Mouse (Mus musculus): ENCODE measurements around the gene Brca1. TPM values are rescaled to one million over a fixed set of nuclear protein-coding genes. Genes with fewer than 3 reads are reported as not detected.
"Not testable (repeated sequence)": the region's sequence is repeated elsewhere in the genome, so short reads cannot be mapped to it uniquely, and the experiment has no call there.

The Brca1 gene
- polyA plus RNA-seq, 1 experiment = 4.6 TPM

- Histone ChIP-seq H3K27me3 (ENCODE audit: control insufficient read depth, insufficient read depth, low read length) (no peaks in the 10 kb centered on the region), H3K27ac (ENCODE audit: control insufficient read depth, insufficient read depth, low read depth, low read length) (no peak overlapping the region), H3K36me3 (ENCODE audit: control insufficient read depth, insufficient read depth, low read length) (no peaks in the 10 kb centered on the region), H3K4me3 (ENCODE audit: control insufficient read depth, low read depth, low read length) (no peak overlapping the region), H3K4me1 (ENCODE audit: control insufficient read depth, insufficient read depth, low read length) (no peaks in the 10 kb centered on the region)
- no peak for TF ChIP-seq CTCF (IDR thresholded peaks at IDR 0.05; ENCODE audit: control insufficient read depth, insufficient read depth, insufficient replicate concordance, low read depth, low read length)
- no peak for TF ChIP-seq POLR2A (IDR thresholded peaks at IDR 0.05; ENCODE audit: control insufficient read depth, low read depth, low read length)
Measured at GRCm38 (mm10) chr11:101455627-101456026, 96.1 kb downstream of the Brca1 start.

- no peak for TF ChIP-seq POLR2A (IDR thresholded peaks at IDR 0.05; ENCODE audit: control insufficient read depth, low read depth, low read length)
- TF ChIP-seq CTCF (IDR thresholded peaks at IDR 0.05; ENCODE audit: control insufficient read depth, insufficient read depth, insufficient replicate concordance, low read depth, low read length) = no peak
- no peaks in the 10 kb centered on the region for H3K36me3 ChIP-seq (ENCODE audit: control insufficient read depth, insufficient read depth, low read length)
- no peaks in the 10 kb centered on the region for H3K4me1 ChIP-seq (ENCODE audit: control insufficient read depth, insufficient read depth, low read length)
- no peak overlapping the region for H3K4me3 ChIP-seq (ENCODE audit: control insufficient read depth, low read depth, low read length)
- no peaks in the 10 kb centered on the region for H3K27me3 ChIP-seq (ENCODE audit: control insufficient read depth, insufficient read depth, low read length)
- H3K27ac ChIP-seq (ENCODE audit: control insufficient read depth, insufficient read depth, low read depth, low read length) = no peak overlapping the region
Measured at GRCm38 (mm10) chr11:101454702-101455101, 97.1 kb downstream of the Brca1 start.

GRCm38 (mm10) chr11:101452093-101452774 is 99.5 kb downstream of the Brca1 start:
- Histone ChIP-seq H3K36me3 (ENCODE audit: control insufficient read depth, insufficient read depth, low read length) (no peaks in the 10 kb centered on the region), H3K4me3 (ENCODE audit: control insufficient read depth, low read depth, low read length) (no peak overlapping the region), H3K27me3 (ENCODE audit: control insufficient read depth, insufficient read depth, low read length) (no peaks in the 10 kb centered on the region), H3K4me1 (ENCODE audit: control insufficient read depth, insufficient read depth, low read length) (no peaks in the 10 kb centered on the region), H3K27ac (ENCODE audit: control insufficient read depth, insufficient read depth, low read depth, low read length) (no peak overlapping the region)
- no peak for TF ChIP-seq POLR2A (IDR thresholded peaks at IDR 0.05; ENCODE audit: control insufficient read depth, low read depth, low read length)
- TF ChIP-seq CTCF (IDR thresholded peaks at IDR 0.05; ENCODE audit: control insufficient read depth, insufficient read depth, insufficient replicate concordance, low read depth, low read length) = no peak

- no peaks in the 10 kb centered on the region for H3K27me3 ChIP-seq (ENCODE audit: control insufficient read depth, insufficient read depth, low read length)
- TF ChIP-seq CTCF (IDR thresholded peaks at IDR 0.05; ENCODE audit: control insufficient read depth, insufficient read depth, insufficient replicate concordance, low read depth, low read length) (no peak), POLR2A (IDR thresholded peaks at IDR 0.05; ENCODE audit: control insufficient read depth, low read depth, low read length) (no peak)
- no peaks in the 10 kb centered on the region for H3K4me1 ChIP-seq (ENCODE audit: control insufficient read depth, insufficient read depth, low read length)
- no peak overlapping the region for H3K27ac ChIP-seq (ENCODE audit: control insufficient read depth, insufficient read depth, low read depth, low read length)
- H3K36me3 ChIP-seq (ENCODE audit: control insufficient read depth, insufficient read depth, low read length) = no peaks in the 10 kb centered on the region
- H3K4me3 ChIP-seq (ENCODE audit: control insufficient read depth, low read depth, low read length) = no peak overlapping the region
Measured at GRCm38 (mm10) chr11:101451536-101451935, 100.2 kb downstream of the Brca1 start.

GRCm38 (mm10) chr11:101450394-101450793 is 101.4 kb downstream of the Brca1 start:
- H3K27me3 ChIP-seq (ENCODE audit: control insufficient read depth, insufficient read depth, low read length) = no peaks in the 10 kb centered on the region
- H3K27ac ChIP-seq (ENCODE audit: control insufficient read depth, insufficient read depth, low read depth, low read length) = no peak overlapping the region
- H3K4me1 ChIP-seq (ENCODE audit: control insufficient read depth, insufficient read depth, low read length) = no peaks in the 10 kb centered on the region
- no peaks in the 10 kb centered on the region for H3K36me3 ChIP-seq (ENCODE audit: control insufficient read depth, insufficient read depth, low read length)
- no peak for TF ChIP-seq CTCF (IDR thresholded peaks at IDR 0.05; ENCODE audit: control insufficient read depth, insufficient read depth, insufficient replicate concordance, low read depth, low read length)
- no peak for TF ChIP-seq POLR2A (IDR thresholded peaks at IDR 0.05; ENCODE audit: control insufficient read depth, low read depth, low read length)
- no peak overlapping the region for H3K4me3 ChIP-seq (ENCODE audit: control insufficient read depth, low read depth, low read length)

GRCm38 (mm10) chr11:101449596-101449995 is 102.2 kb downstream of the Brca1 start:
- H3K36me3 ChIP-seq (ENCODE audit: control insufficient read depth, insufficient read depth, low read length); H3K27me3 ChIP-seq (ENCODE audit: control insufficient read depth, insufficient read depth, low read length); H3K4me3 ChIP-seq (ENCODE audit: control insufficient read depth, low read depth, low read length); H3K4me1 ChIP-seq (ENCODE audit: control insufficient read depth, insufficient read depth, low read length); H3K27ac ChIP-seq (ENCODE audit: control insufficient read depth, insufficient read depth, low read depth, low read length): not testable (repeated sequence)

- Histone ChIP-seq H3K36me3 (ENCODE audit: control insufficient read depth, insufficient read depth, low read length) (peaks cover 2% of the 10 kb centered on the region), H3K27me3 (ENCODE audit: control insufficient read depth, insufficient read depth, low read length) (no peaks in the 10 kb centered on the region), H3K4me3 (ENCODE audit: control insufficient read depth, low read depth, low read length) (no peak overlapping the region; the same call in 1 of the 2 replicates), H3K4me1 (ENCODE audit: control insufficient read depth, insufficient read depth, low read length) (no peaks in the 10 kb centered on the region), H3K27ac (ENCODE audit: control insufficient read depth, insufficient read depth, low read depth, low read length) (peak overlapping the region; percentile 59)
- no peak for TF ChIP-seq CTCF (IDR thresholded peaks at IDR 0.05; ENCODE audit: control insufficient read depth, insufficient read depth, insufficient replicate concordance, low read depth, low read length)
- no peak for TF ChIP-seq POLR2A (IDR thresholded peaks at IDR 0.05; ENCODE audit: control insufficient read depth, low read depth, low read length)
Measured at GRCm38 (mm10) chr11:101448899-101449298, 102.9 kb downstream of the Brca1 start.
